ENCODE assay signal across 13 mouse cellular contexts in genomic region chr2:165329703-165330102, GRCm38 (mm10). TPM values are rescaled to one million over a fixed set of nuclear protein-coding genes. Genes with fewer than 3 reads are reported as not detected.
"Had no signal": no experiment of that assay in that cellular context is flagged by ENCODE, and none has a peak within 500 bp of the region (broad histone marks: within the 10 kb centered on the region; RNA-seq: fewer than 3 reads in every experiment).

No protein-coding gene starts in this region.

- H3K4me3 ChIP-seq: kidney, embryonic 15.5 days; left cerebral cortex, adult 2 months; limb, embryonic 15.5 days; liver, embryonic 12.5 days; lung, embryonic 15.5 days; midbrain, embryonic 15.5 days had no signal

- H3K9ac ChIP-seq: kidney, embryonic 15.5 days; limb, embryonic 15.5 days; liver, embryonic 12.5 days; lung, embryonic 15.5 days; midbrain, embryonic 15.5 days had no signal

- H3K9me3 ChIP-seq: limb, embryonic 15.5 days; liver, embryonic 12.5 days; lung, embryonic 15.5 days; midbrain, embryonic 15.5 days had no signal

- H3K4me2 ChIP-seq: kidney, embryonic 15.5 days; limb, embryonic 15.5 days; liver, embryonic 12.5 days; lung, embryonic 15.5 days; midbrain, embryonic 11.5 days; midbrain, embryonic 15.5 days had no signal

- ATAC-seq: liver, embryonic 12.5 days; midbrain, embryonic 15.5 days had no signal

- H3K36me3 ChIP-seq: kidney, embryonic 15.5 days; limb, embryonic 15.5 days; liver, embryonic 12.5 days; lung, embryonic 15.5 days; midbrain, embryonic 15.5 days had no signal

- H3K27ac ChIP-seq: kidney, embryonic 15.5 days; left cerebral cortex, adult 2 months; limb, embryonic 15.5 days; liver, embryonic 12.5 days; lung, embryonic 15.5 days; midbrain, embryonic 15.5 days had no signal

- DNase-seq: kidney, adult 2 months; kidney, postnatal 25 days; right cerebral cortex, postnatal 14 days; thymus, postnatal 4 days had no signal

- H3K27me3 ChIP-seq: kidney, embryonic 15.5 days; lung, embryonic 15.5 days; midbrain, embryonic 15.5 days had no signal

RNA-seq across cellular contexts. Expression of gene Zfp663, which starts 38.8 kb away (rescaled TPM):
- total RNA-seq: left cerebral cortex, adult 2 months had no signal
- polyA plus RNA-seq: kidney, adult 2 months; liver, embryonic 16.5 days; thymus, postnatal 0 days had no signal
